Mouse (Mus musculus) embryonic facial prominence, embryonic 11.5 days (tissue): ENCODE results near the gene Taar4. TPM values are rescaled to one million over a fixed set of nuclear protein-coding genes. Genes with fewer than 3 reads are reported as not detected.

Source experiments
- ATAC-seq: fragments of 200-750 bp; cut with Nextera tagmentation; replicated peaks from 2 replicates; pipeline ENCODE4 v1.8.0; 2017; ENCODE audit warnings: low read depth; ENCODE audit not compliant: insufficient number of reproducible peaks, low FRiP score, low TSS enrichment
- DNase-seq: peaks from one replicate; pipeline ENCODE4 v3.0.0-alpha.2; 2015; ENCODE audit warnings: low spot score
- H3K27ac ChIP-seq: fragments of 300-500 bp; sonication (generic); replicated peaks from 2 replicates; pipeline ENCODE4 v1.5.1; 2014; ENCODE audit warnings: mild to moderate bottlenecking, low read depth, low read length, control low read depth
- H3K27me3 ChIP-seq: fragments of 300-500 bp; sonication (generic); 2 replicates; pipeline ENCODE4 v1.6.1; 2014; ENCODE audit warnings: mild to moderate bottlenecking, low read length, moderate library complexity, mixed read lengths; ENCODE audit not compliant: control insufficient read depth, insufficient read depth
- H3K36me3 ChIP-seq: fragments of 300-500 bp; sonication (generic); replicated peaks from 2 replicates; pipeline ENCODE4 v1.6.1; 2014; ENCODE audit warnings: low read depth, mild to moderate bottlenecking, low read length, moderate library complexity, mixed read lengths; ENCODE audit not compliant: control insufficient read depth, insufficient read depth
- H3K4me1 ChIP-seq: fragments of 300-500 bp; sonication (generic); 2 replicates; pipeline ENCODE4 v1.6.1; 2014; ENCODE audit warnings: low read length, mixed read lengths; ENCODE audit not compliant: control insufficient read depth, insufficient read depth
- H3K4me2 ChIP-seq: fragments of 300-500 bp; sonication (generic); 2 replicates; pipeline ENCODE4 v1.6.1; 2014; ENCODE audit warnings: low read depth, mild to moderate bottlenecking, control low read depth, low read length, moderate library complexity
- H3K4me3 ChIP-seq: fragments of 300-500 bp; sonication (generic); 2 replicates; pipeline ENCODE4 v1.5.1; 2014; ENCODE audit warnings: low read depth, low read length, control low read depth
- H3K9ac ChIP-seq: fragments of 300-500 bp; sonication (generic); replicated peaks from 2 replicates; pipeline ENCODE4 v1.6.1; 2014; ENCODE audit warnings: mild to moderate bottlenecking, control low read depth, low read length
- H3K9me3 ChIP-seq: fragments of 300-500 bp; sonication (generic); replicated peaks from 2 replicates; pipeline ENCODE4 v1.6.1; 2016; ENCODE audit warnings: mild to moderate bottlenecking, low read length, inconsistent platforms, mixed read lengths; ENCODE audit not compliant: control insufficient read depth
- WGBS: fragments of 180-500 bp; shearing (Covaris S2); extraction: QIAGEN DNeasy Blood & Tissue Kit; methylation state at CpG from one replicate; pipeline ENCODE4 v1.1.7; 2014; 5-methylcytosine and 5-hydroxymethylcytosine counted together
- polyA plus RNA-seq: library from polyadenylated mRNA; unstranded; fragments of >200 nt; fragmentation: Nextera tagmentation; extraction: Ambion mirVana; gene quantifications from 2 replicates; pipeline ENCODE4 v1.2.1, GENCODE M21; 2014

Gene Taar4
- not detected in 2 replicates for polyA plus RNA-seq

DNA sequence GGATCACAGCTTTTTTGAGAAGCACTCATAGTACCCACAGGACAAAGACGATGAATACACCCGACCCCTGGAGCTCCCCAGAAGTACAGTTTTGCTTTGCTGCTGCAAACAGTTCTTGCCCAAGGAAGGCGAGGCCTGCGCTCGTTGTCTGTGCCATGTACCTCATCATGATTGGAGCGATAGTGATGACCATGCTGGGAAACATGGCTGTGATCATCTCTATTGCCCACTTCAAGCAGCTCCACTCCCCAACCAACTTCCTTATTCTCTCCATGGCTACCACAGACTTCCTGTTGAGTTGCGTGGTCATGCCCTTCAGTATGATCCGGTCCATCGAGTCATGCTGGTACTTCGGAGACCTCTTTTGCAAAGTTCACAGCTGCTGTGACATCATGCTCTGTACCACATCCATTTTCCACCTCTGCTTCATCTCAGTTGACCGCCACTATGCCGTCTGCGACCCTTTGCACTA is at the start of gene Taar4:
TSS of gene Taar4 (plus strand) at position 51 of the 472 bp plus-strand sequence.
- Histone ChIP-seq H3K4me2 (no peak within 1 kb of the TSS), H3K4me1 (no peaks in the 10 kb centered on the region), H3K9ac (no peak within 1 kb of the TSS), H3K4me3 (no peak within 1 kb of the TSS), H3K9me3 (no peaks in the 10 kb centered on the region), H3K27me3 (no peaks in the 10 kb centered on the region), H3K27ac (no peak within 1 kb of the TSS), H3K36me3 (no peaks in the 10 kb centered on the region)
- WGBS: 94% methylated on average over 13 of the region's 13 CpGs
- DNase-seq (no peak), ATAC-seq (no peak)

- Histone ChIP-seq H3K27me3 (no peaks in the 10 kb centered on the region), H3K36me3 (no peaks in the 10 kb centered on the region), H3K9me3 (no peaks in the 10 kb centered on the region), H3K9ac (no peak within 1 kb of the TSS), H3K4me2 (no peak within 1 kb of the TSS), H3K4me3 (no peak within 1 kb of the TSS), H3K27ac (no peak within 1 kb of the TSS), H3K4me1 (no peaks in the 10 kb centered on the region)
- 84% methylated on average over 4 of the region's 4 CpGs for WGBS
- DNase-seq: no peak
- ATAC-seq: no peak
Observed at GRCm38 (mm10) chr10:23920056-23920455, 40.2 kb upstream of the Taar4 start, which contains the start of gene Taar1. Taar1 (plus strand) TSS chr10:23920356.

DNA sequence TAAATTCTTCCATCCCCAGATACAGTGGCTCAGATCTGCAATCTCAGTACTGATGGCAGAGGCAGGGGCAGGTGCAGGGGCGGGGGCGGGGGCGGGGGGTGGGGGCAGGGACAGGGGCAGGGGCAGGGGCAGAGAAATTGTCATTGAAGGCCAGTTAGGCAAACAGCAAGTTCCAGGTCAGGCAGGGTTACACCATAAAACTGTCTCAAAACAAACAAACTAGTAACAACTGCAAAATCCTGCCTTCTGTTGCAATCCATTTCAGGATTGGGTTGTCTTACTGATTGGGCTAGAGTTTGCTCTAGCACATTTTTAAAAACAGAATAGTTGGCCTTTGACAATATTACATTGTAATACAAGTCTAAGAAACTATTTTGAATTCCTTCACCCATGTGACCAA is 37.8 kb upstream of the Taar4 start:
- Histone ChIP-seq H3K36me3 (no peaks in the 10 kb centered on the region), H3K4me3 (no peak overlapping the region), H3K4me2 (no peak overlapping the region), H3K4me1 (no peaks in the 10 kb centered on the region), H3K9me3 (no peaks in the 10 kb centered on the region), H3K9ac (no peak overlapping the region), H3K27me3 (no peaks in the 10 kb centered on the region), H3K27ac (no peak overlapping the region)
- ATAC-seq: no peak
- 70% methylated on average over 3 of the region's 3 CpGs for WGBS
- DNase-seq: no peak

DNA sequence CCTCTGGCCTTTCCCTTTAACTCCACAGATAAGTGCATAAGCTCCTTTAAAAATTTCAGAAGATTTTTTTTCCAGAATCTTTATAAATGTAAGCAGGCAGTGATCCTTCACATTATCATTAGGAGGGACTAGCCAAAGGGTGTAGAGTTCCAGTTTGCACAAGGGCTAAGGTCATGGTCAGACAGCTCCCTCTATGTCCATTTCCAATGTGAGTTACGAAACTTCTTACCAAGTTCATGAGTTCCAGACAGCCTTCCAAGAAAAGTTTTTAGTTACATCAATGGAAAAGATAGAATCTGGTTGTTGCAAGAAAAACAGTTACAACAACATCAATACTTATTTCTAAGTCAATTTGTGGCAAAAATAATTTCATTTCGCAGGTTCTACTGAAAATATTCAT is 36.4 kb upstream of the Taar4 start:
- no peaks in the 10 kb centered on the region for H3K27me3 ChIP-seq
- no peaks in the 10 kb centered on the region for H3K36me3 ChIP-seq
- no peak for DNase-seq
- ATAC-seq: no peak
- H3K9me3 ChIP-seq: no peaks in the 10 kb centered on the region
- WGBS: 79% methylated on average over 2 of the region's 2 CpGs
- H3K4me3 ChIP-seq: no peak overlapping the region
- H3K4me2 ChIP-seq: no peak overlapping the region
- no peak overlapping the region for H3K9ac ChIP-seq
- H3K4me1 ChIP-seq: no peaks in the 10 kb centered on the region
- H3K27ac ChIP-seq: no peak overlapping the region

- 42% methylated on average over 4 of the region's 4 CpGs for WGBS
Observed at GRCm38 (mm10) chr10:23937613-23938012, 22.7 kb upstream of the Taar4 start.

GRCm38 (mm10) chr10:23938312-23938711 is 22.0 kb upstream of the Taar4 start, which contains the start of gene Taar2:
Taar2 (plus strand) TSS chr10:23938572.
- WGBS: 58% methylated on average over 6 of the region's 6 CpGs
- no peaks in the 10 kb centered on the region for H3K9me3 ChIP-seq
- ATAC-seq: no peak

More at GRCm38 (mm10) chr10:23937613-23938012, 22.7 kb upstream of the Taar4 start:
- Histone ChIP-seq H3K9ac (no peak overlapping the region), H3K4me2 (no peak overlapping the region), H3K27me3 (no peaks in the 10 kb centered on the region), H3K4me3 (no peak overlapping the region), H3K4me1 (no peaks in the 10 kb centered on the region), H3K27ac (no peak overlapping the region), H3K36me3 (no peaks in the 10 kb centered on the region), H3K9me3 (no peaks in the 10 kb centered on the region)
- DNase-seq (no peak), ATAC-seq (no peak)

DNA sequence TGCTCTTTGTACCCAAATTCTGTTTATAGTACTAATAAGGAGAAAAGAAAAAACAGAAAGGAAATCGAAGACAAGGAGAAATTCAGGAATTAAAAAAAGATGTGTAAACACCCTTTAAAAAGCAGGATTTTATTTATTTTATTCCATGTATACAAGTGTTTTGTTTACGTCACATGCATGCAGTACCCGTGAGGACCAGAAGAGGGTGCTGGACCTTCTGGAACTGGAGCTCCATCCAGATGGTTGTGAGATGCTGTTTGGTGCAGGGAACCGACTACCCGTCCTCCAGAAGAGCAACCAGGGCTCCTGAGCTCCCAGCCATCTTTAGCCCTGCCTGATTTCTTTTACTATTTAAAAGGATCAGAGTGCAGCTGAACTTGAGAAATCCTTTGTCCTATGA is 17.8 kb upstream of the Taar4 start:
- 78% methylated on average over 5 of the region's 5 CpGs for WGBS
- H3K4me3 ChIP-seq: no peak overlapping the region
- ATAC-seq: no peak
- H3K36me3 ChIP-seq: no peaks in the 10 kb centered on the region
- H3K4me2 ChIP-seq: no peak overlapping the region
- peak; percentile 10 for DNase-seq
- no peaks in the 10 kb centered on the region for H3K4me1 ChIP-seq
- H3K27me3 ChIP-seq: no peaks in the 10 kb centered on the region
- H3K27ac ChIP-seq: no peak overlapping the region
- H3K9ac ChIP-seq: no peak overlapping the region
- H3K9me3 ChIP-seq: no peaks in the 10 kb centered on the region

More at GRCm38 (mm10) chr10:23938312-23938711, 22.0 kb upstream of the Taar4 start, which contains the start of gene Taar2:
- Histone ChIP-seq H3K9ac (no peak within 1 kb of the TSS), H3K36me3 (no peaks in the 10 kb centered on the region), H3K4me1 (no peaks in the 10 kb centered on the region), H3K27ac (no peak within 1 kb of the TSS), H3K4me2 (no peak within 1 kb of the TSS), H3K27me3 (no peaks in the 10 kb centered on the region), H3K4me3 (no peak within 1 kb of the TSS)
- no peak for DNase-seq

- no peak for DNase-seq
Observed at GRCm38 (mm10) chr10:23948026-23948425, 12.3 kb upstream of the Taar4 start.

More at GRCm38 (mm10) chr10:23948026-23948425, 12.3 kb upstream of the Taar4 start:
- no peak for ATAC-seq
- H3K9me3 ChIP-seq: no peaks in the 10 kb centered on the region
- no peaks in the 10 kb centered on the region for H3K27me3 ChIP-seq
- H3K27ac ChIP-seq: no peak overlapping the region
- no peak overlapping the region for H3K9ac ChIP-seq
- no peaks in the 10 kb centered on the region for H3K4me1 ChIP-seq
- no peak overlapping the region for H3K4me3 ChIP-seq
- H3K4me2 ChIP-seq: no peak overlapping the region
- 77% methylated on average over 7 of the region's 7 CpGs for WGBS
- no peaks in the 10 kb centered on the region for H3K36me3 ChIP-seq
